Mouse (Mus musculus) liver, postnatal 0 days (tissue): ENCODE measurements around the gene Rngtt. TPM values are rescaled to one million over a fixed set of nuclear protein-coding genes. Genes with fewer than 3 reads are reported as not detected.
"Not testable (repeated sequence)": the region's sequence is repeated elsewhere in the genome, so short reads cannot be mapped to it uniquely, and the experiment has no call there.

Experiments used
- ATAC-seq: fragments of 200-750 bp; cut with Nextera tagmentation; 2 replicates; pipeline ENCODE4 v1.8.0; 2017; ENCODE audit warnings: mild to moderate bottlenecking, moderate library complexity
- DNase-seq: peaks from one replicate; pipeline ENCODE4 v3.0.0-alpha.2; 2016
- H3K27ac ChIP-seq: fragments of 300-500 bp; sonication (generic); 2 replicates; pipeline ENCODE4 v1.5.1; 2014; ENCODE audit warnings: antibody characterized with exemption, moderate library complexity, mild to moderate bottlenecking, low read depth
- H3K27me3 ChIP-seq: fragments of 300-500 bp; sonication (generic); 2 replicates; pipeline ENCODE4 v1.6.1; 2014; ENCODE audit warnings: low read length, control low read depth, mixed read lengths; ENCODE audit not compliant: insufficient read depth
- H3K36me3 ChIP-seq: fragments of 300-500 bp; sonication (generic); replicated peaks from 2 replicates; pipeline ENCODE4 v1.6.1; 2014; ENCODE audit warnings: mild to moderate bottlenecking, control low read depth, low read length, moderate library complexity, mixed read lengths; ENCODE audit not compliant: insufficient read depth
- H3K4me1 ChIP-seq: fragments of 300-500 bp; sonication (generic); 2 replicates; pipeline ENCODE4 v1.6.1; 2014; ENCODE audit warnings: antibody characterized with exemption, mild to moderate bottlenecking, control low read depth; ENCODE audit not compliant: insufficient read depth
- H3K4me2 ChIP-seq: fragments of 300-500 bp; sonication (generic); 2 replicates; pipeline ENCODE4 v1.6.1; 2014; ENCODE audit warnings: low read depth, mild to moderate bottlenecking, low read length, moderate library complexity, mixed read lengths
- H3K4me3 ChIP-seq: fragments of 300-500 bp; sonication (generic); 2 replicates; pipeline ENCODE4 v1.5.1; 2014; ENCODE audit warnings: low read depth, low read length
- H3K9ac ChIP-seq: fragments of 300-500 bp; sonication (generic); replicated peaks from 2 replicates; pipeline ENCODE4 v1.6.1; 2014; ENCODE audit warnings: mild to moderate bottlenecking, moderate library complexity
- H3K9me3 ChIP-seq: fragments of 300-500 bp; sonication (generic); 2 replicates; pipeline ENCODE4 v1.6.1; 2016; ENCODE audit warnings: mild to moderate bottlenecking, control low read depth, low read length, mixed read lengths
- CTCF ChIP-seq: sonication (generic); IDR thresholded peaks from 2 replicates; pipeline ENCODE4 v1.5.1; 2016; ENCODE audit warnings: antibody characterized with exemption, low read depth
- EP300 ChIP-seq: IDR thresholded peaks from 2 replicates; pipeline ENCODE4 v1.6.1; 2016; ENCODE audit warnings: antibody characterized with exemption, low read depth, mild to moderate bottlenecking
- WGBS: fragments of 180-500 bp; shearing (Covaris S2); extraction: QIAGEN DNeasy Blood & Tissue Kit; methylation state at CpG from one replicate; pipeline ENCODE4 v1.1.7; 2014; ENCODE audit not compliant: insufficient replicate concordance; 5-methylcytosine and 5-hydroxymethylcytosine counted together
- polyA plus RNA-seq: library from polyadenylated mRNA; unstranded; fragments of >200 nt; fragmentation: Nextera tagmentation; extraction: Ambion mirVana; gene quantifications from 2 replicates; pipeline ENCODE4 v1.2.1, GENCODE M21; 2015

Rngtt gene
- polyA plus RNA-seq, 1 experiment from 2014 or later, result 9.3 TPM

GRCm38 (mm10) chr4:33289106-33289650 is 20.9 kb upstream of the Rngtt start:
- no peak for TF ChIP-seq CTCF
- no peak for TF ChIP-seq EP300
- WGBS, result 73% methylated on average over 12 of the region's 12 CpGs
- no peak overlapping the region for H3K27ac ChIP-seq

GRCm38 (mm10) chr4:33290002-33290401 is 20.1 kb upstream of the Rngtt start, which contains the start of gene Pnrc1:
Pnrc1 (minus strand) TSS chr4:33290163.
- no peaks in the 10 kb centered on the region for H3K4me1 ChIP-seq
- ATAC-seq, result peak; percentile 75

More at GRCm38 (mm10) chr4:33289106-33289650, 20.9 kb upstream of the Rngtt start:
- H3K9me3 ChIP-seq, result no peaks in the 10 kb centered on the region
- 0 out of 2 replicates have a peak overlapping the region, but pooled peaks have one; percentile 23 for H3K4me2 ChIP-seq
- H3K9ac ChIP-seq, result no peak overlapping the region
- no peaks in the 10 kb centered on the region; the same call in 1 of the 2 replicates for H3K4me1 ChIP-seq
- H3K4me3 ChIP-seq, result no peak overlapping the region
- H3K36me3 ChIP-seq, result no peaks in the 10 kb centered on the region
- H3K27me3 ChIP-seq, result no peaks in the 10 kb centered on the region
- DNase-seq (no peak), ATAC-seq (no peak)

DNA sequence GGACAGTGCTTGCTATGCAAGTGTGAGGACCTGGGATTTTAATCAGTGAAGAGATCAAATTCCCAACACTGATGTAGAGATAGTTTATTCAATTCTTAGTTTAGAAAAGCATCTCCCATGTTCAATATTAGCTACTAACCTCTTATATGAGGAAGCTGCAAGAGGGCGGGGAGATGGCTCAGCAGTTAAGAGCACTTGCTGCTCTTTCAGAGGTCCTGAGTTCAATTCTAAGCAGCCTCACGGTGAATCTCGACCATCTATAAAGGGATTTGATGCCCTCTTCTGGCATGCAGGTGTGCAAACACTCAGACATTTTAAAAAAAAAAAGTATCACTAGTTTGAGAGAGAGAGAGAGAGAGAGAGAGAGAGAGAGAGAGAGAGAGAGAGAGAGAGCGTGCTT is 19.2 kb upstream of the Rngtt start:
- no peak overlapping the region for H3K4me3 ChIP-seq
- 50% methylated on average over 4 of the region's 4 CpGs for WGBS
- H3K9me3 ChIP-seq, result no peaks in the 10 kb centered on the region
- no peak overlapping the region for H3K4me2 ChIP-seq
- ATAC-seq (no peak), DNase-seq (no peak)
- no peaks in the 10 kb centered on the region for H3K27me3 ChIP-seq
- H3K36me3 ChIP-seq, result no peaks in the 10 kb centered on the region
- H3K27ac ChIP-seq, result no peak overlapping the region
- H3K9ac ChIP-seq, result no peak overlapping the region
- no peaks in the 10 kb centered on the region for H3K4me1 ChIP-seq
- TF ChIP-seq EP300, result no peak
- TF ChIP-seq CTCF, result peak; percentile 31

More at GRCm38 (mm10) chr4:33290002-33290401, 20.1 kb upstream of the Rngtt start, which contains the start of gene Pnrc1:
- no peaks in the 10 kb centered on the region for H3K36me3 ChIP-seq
- no peak within 1 kb of the TSS for H3K4me3 ChIP-seq
- H3K9ac ChIP-seq, result no peak within 1 kb of the TSS
- no peaks in the 10 kb centered on the region for H3K27me3 ChIP-seq
- no peak for DNase-seq
- no peaks in the 10 kb centered on the region for H3K9me3 ChIP-seq
- 51% methylated on average over 3 of the region's 3 CpGs for WGBS
- TF ChIP-seq EP300 (no peak), CTCF (no peak)
- 0 out of 2 replicates have a peak within 1 kb of the TSS, but pooled peaks have one; percentile 22 for H3K27ac ChIP-seq
- H3K4me2 ChIP-seq, result peak within 1 kb of the TSS; percentile 23

DNA sequence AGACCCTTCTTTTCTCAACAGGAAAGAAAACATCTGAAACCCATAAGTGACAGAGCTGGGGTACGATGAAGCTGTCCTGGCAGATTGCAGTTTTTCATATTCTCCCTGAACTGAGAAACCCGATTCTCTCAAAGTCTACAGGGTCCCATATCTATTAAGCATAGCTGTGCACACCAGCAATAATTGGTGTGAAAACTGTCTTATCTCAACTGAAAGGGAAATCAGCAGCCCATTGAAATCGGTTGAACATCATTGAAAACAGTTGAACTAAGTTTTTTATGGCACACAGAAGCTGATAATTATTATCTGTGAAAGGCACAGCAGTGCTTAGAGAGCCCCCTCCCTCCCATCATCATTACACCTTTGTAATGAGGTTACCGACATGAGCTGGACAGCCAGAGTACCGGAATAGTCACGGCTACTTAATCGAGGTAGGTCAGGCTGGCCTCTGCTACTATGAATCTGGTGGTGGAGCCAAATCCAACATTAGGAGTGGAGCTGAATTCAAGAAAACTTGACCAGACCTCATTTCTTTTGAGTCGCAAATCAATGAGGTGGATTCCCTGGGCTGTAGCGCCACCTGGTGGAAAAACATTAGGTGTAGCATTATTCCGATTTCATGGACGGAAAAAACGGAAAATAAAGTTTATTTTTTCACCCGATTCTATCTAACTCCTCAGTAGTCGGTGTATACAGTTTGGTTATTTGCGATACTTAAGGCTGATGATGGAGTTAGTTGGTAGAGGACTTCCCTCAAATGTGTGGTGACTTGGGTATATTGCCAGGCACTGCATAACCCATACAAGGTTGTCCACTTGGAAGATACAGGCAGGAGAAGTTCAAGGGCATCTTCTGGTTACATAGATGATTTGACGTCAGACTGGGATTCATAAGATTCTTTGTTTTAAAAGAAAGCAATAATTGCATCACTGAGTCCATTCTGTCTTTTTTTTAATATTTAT is 17.4 kb upstream of the Rngtt start:
- ATAC-seq, result peak; percentile 31; the same call in 1 of the 2 replicates
- TF ChIP-seq CTCF (peak; percentile 91), EP300 (peak; percentile 73; the same call in 1 of the 2 replicates)
- H3K4me3 ChIP-seq, result no peak overlapping the region
- no peaks in the 10 kb centered on the region for H3K36me3 ChIP-seq
- H3K27ac ChIP-seq, result no peak overlapping the region
- H3K9me3 ChIP-seq, result no peaks in the 10 kb centered on the region
- H3K9ac ChIP-seq, result no peak overlapping the region
- 12% methylated on average over 16 of the region's 16 CpGs for WGBS
- H3K4me2 ChIP-seq, result peak overlapping the region; percentile 35; the same call in 1 of the 2 replicates
- H3K4me1 ChIP-seq, result no peaks in the 10 kb centered on the region
- peak; percentile 85 for DNase-seq
- H3K27me3 ChIP-seq, result no peaks in the 10 kb centered on the region

DNA sequence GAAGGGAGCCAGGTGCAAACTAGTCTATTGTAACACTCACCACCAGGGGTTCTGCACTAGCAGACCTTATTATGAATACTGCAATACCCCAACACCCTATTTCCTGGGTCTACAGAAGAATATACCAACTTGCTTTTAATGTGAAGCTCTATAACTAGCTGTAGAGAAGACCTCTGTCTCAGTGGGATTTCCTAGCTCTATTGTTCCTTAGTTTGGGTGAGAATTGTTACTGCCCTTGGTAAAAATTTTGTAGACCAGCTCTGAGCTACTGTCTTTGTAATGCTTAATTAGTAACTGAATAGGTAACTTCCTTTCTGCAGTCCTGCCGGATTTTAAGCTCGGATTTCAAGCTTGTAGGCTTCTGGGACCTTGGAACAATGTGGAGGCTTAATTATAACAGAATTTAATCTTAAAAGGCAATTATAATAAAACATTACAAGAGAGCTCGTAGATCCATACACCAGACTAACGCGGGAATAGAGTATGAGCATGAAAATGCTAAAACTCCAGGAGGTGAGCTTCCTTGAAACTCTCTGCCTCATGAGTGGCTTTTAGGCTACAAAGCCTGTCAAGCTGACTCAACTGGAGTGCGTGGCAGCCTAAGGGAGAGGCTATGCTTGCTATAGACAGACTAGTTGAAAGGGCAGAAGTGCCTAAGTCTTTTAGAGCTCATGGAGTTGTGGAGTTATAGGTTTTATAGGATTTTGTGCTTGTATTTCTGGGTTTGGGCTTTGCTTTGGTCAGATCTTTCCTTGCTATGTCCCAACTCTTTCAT is 9.0 kb upstream of the Rngtt start:
- H3K9me3 ChIP-seq, H3K4me1 ChIP-seq, H3K4me3 ChIP-seq, H3K27me3 ChIP-seq, DNase-seq, H3K4me2 ChIP-seq, H3K9ac ChIP-seq, H3K36me3 ChIP-seq, ATAC-seq, H3K27ac ChIP-seq: not testable (repeated sequence)
- 80% methylated on average over 6 of the region's 6 CpGs for WGBS
